Mouse (Mus musculus) urinary bladder, adult 2 months (tissue): ENCODE results near the gene Amd1. TPM values are rescaled to one million over a fixed set of nuclear protein-coding genes. Genes with fewer than 3 reads are reported as not detected.

Experiments
- DNase-seq: peaks from one replicate; pipeline ENCODE4 v3.0.0; 2022; ENCODE audit warnings: low spot score
- polyA plus RNA-seq: library from polyadenylated mRNA; depleted of rRNA; stranded (reverse); fragments of >200 nt; gene quantifications from 2 replicates; pipeline ENCODE4 v1.2.3, GENCODE M21; 2012; rRNA removed

The Amd1 gene
- polyA plus RNA-seq, 1 experiment, result 110 TPM

GRCm38 (mm10) chr10:40250969-40251368, 51.0 kb downstream of the Amd1 start:
- DNase-seq, result no peak

GRCm38 (mm10) chr10:40249625-40250024, 52.4 kb downstream of the Amd1 start:
- DNase-seq, result no peak

GRCm38 (mm10) chr10:40247166-40247716, 54.7 kb downstream of the Amd1 start:
- DNase-seq, result no peak

- peak; percentile 50 for DNase-seq
These were observed 55.4 kb downstream of the Amd1 start, which contains the start of gene Rpf2 for GRCm38 (mm10) chr10:40246374-40247165. Gene Rpf2, minus strand, starts transcription at chr10:40247036.

GRCm38 (mm10) chr10:40237826-40238225, 64.2 kb downstream of the Amd1 start:
- DNase-seq, result no peak

Other genes with a start within 250 kb of the Amd1 start
- gene Slc16a10, start 159.9 kb downstream of the Amd1 start, polyA plus RNA-seq, result 10.9 and 13.4 TPM in 2 replicates
- gene Rpf2, start 55.1 kb downstream of the Amd1 start, polyA plus RNA-seq, result 16.7 and 17.9 TPM in 2 replicates
- 24.5 and 34.0 TPM in 2 replicates for gene Gtf3c6, start 44.1 kb downstream of the Amd1 start, polyA plus RNA-seq
- gene Cdk19, start 37.4 kb upstream of the Amd1 start, polyA plus RNA-seq, result 14.6 and 17.0 TPM in 2 replicates